Mouse (Mus musculus): ENCODE data around the gene Tmem186. TPM values are rescaled to one million over a fixed set of nuclear protein-coding genes. Genes with fewer than 3 reads are reported as not detected.

The Tmem186 gene
- polyA plus RNA-seq, 2 experiments = 13.0 to 17.4 TPM

DNA sequence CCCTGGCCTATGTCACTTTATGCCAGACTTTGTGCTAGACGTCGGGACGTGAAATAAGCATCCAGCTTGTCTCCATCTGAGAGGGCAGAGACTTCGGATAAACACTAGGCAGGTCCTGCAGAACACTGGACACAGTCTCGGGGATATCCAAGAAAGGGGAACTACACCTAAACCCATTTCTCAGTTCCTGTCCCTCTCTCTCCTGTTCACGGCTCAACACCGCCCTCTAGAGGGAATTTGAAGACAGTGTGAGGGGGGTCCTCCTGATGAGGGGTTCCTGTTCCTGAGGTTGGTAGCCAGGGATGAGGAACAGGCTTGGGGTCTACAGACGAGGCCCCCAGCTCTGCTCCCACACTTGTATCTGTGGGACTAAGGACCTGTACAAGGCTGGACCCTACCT is 36.7 kb upstream of the Tmem186 start:
- Histone ChIP-seq H3K36me3 (ENCODE audit: control insufficient read depth, insufficient read depth, low read length) (no peaks in the 10 kb centered on the region), H3K9me3 (ENCODE audit: control insufficient read depth, low read length) (no peaks in the 10 kb centered on the region), H3K4me2 (replicated peaks; ENCODE audit: low read depth, low read length, severe bottlenecking) (no peak overlapping the region), H3K27me3 (ENCODE audit: control insufficient read depth, insufficient read depth, low read length) (no peaks in the 10 kb centered on the region), H3K4me1 (ENCODE audit: control insufficient read depth, insufficient read depth, low read length) (peaks cover 13% of the 10 kb centered on the region), H3K9ac (ENCODE audit: low read depth, low read length, severe bottlenecking) (no peak overlapping the region), H3K27ac (replicated peaks; ENCODE audit: low read depth, low read length) (no peak overlapping the region), H3K4me3 (replicated peaks; ENCODE audit: low read length) (no peak overlapping the region)
- DNase-seq (ENCODE audit: low spot score) = peak; percentile 38
- WGBS = 5% methylated on average over 8 of the region's 8 CpGs
- ATAC-seq (ENCODE audit: low FRiP score, low read depth) = 0 out of 2 replicates have a peak, but pooled peaks have one; percentile 2
- TF ChIP-seq POLR2A (IDR thresholded peaks at IDR 0.05; ENCODE audit: borderline replicate concordance, extremely low read depth, insufficient read depth, insufficient read length) = no peak

DNA sequence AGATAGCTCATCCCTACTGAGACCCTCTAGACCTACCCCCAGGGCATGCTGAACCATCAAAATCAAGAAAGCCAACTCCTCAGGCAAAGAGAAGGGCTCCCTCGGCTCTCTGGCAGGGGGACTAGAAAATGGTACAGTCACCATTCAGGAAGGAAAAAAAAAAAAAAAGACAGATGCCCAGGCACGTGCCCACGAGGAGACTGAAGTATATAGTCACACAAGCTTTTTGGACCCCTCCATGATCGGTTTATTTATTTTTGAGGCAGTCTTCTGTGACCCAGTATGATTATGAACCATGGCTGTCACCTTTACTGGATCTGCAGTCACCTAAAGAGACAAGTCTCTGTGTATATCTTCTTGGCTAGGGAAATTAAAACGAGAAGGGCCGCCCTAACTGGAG is 35.8 kb upstream of the Tmem186 start:
- DNase-seq (ENCODE audit: low spot score) (no peak), ATAC-seq (ENCODE audit: low FRiP score, low read depth) (no peak)
- Histone ChIP-seq H3K27ac (replicated peaks; ENCODE audit: low read depth, low read length) (no peak overlapping the region), H3K4me1 (ENCODE audit: control insufficient read depth, insufficient read depth, low read length) (peaks cover 13% of the 10 kb centered on the region), H3K9ac (ENCODE audit: low read depth, low read length, severe bottlenecking) (no peak overlapping the region), H3K4me3 (replicated peaks; ENCODE audit: low read length) (no peak overlapping the region), H3K27me3 (ENCODE audit: control insufficient read depth, insufficient read depth, low read length) (no peaks in the 10 kb centered on the region), H3K9me3 (ENCODE audit: control insufficient read depth, low read length) (no peaks in the 10 kb centered on the region), H3K36me3 (ENCODE audit: control insufficient read depth, insufficient read depth, low read length) (no peaks in the 10 kb centered on the region), H3K4me2 (replicated peaks; ENCODE audit: low read depth, low read length, severe bottlenecking) (no peak overlapping the region)
- 64% methylated on average over 6 of the region's 6 CpGs for WGBS
- no peak for TF ChIP-seq POLR2A (IDR thresholded peaks at IDR 0.05; ENCODE audit: borderline replicate concordance, extremely low read depth, insufficient read depth, insufficient read length)

DNA sequence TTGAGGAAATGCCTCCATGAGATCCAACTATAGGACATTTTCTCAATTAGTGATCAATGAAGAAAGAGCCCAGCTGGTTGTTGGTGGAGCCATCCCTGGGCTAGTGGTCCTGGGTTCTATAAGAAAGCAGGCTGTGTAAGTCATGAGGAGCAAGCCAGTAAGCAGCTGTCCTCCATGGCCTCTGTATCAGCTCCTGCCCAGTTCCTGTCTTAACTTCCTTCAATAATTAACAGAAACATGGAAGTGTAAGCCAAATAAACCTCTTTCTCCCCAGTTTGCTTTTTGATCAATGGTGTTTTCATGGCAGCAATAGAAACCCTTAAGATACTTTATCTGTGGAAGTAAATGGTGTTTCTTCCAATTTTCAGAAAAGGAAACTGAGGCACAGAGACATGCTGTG is 35.3 kb upstream of the Tmem186 start:
- no peak for TF ChIP-seq POLR2A (IDR thresholded peaks at IDR 0.05; ENCODE audit: borderline replicate concordance, extremely low read depth, insufficient read depth, insufficient read length)
- Histone ChIP-seq H3K36me3 (ENCODE audit: control insufficient read depth, insufficient read depth, low read length) (no peaks in the 10 kb centered on the region), H3K9ac (ENCODE audit: low read depth, low read length, severe bottlenecking) (no peak overlapping the region), H3K27me3 (ENCODE audit: control insufficient read depth, insufficient read depth, low read length) (no peaks in the 10 kb centered on the region), H3K4me2 (replicated peaks; ENCODE audit: low read depth, low read length, severe bottlenecking) (no peak overlapping the region; the same call in 1 of the 2 replicates), H3K4me1 (ENCODE audit: control insufficient read depth, insufficient read depth, low read length) (peaks cover 13% of the 10 kb centered on the region), H3K4me3 (replicated peaks; ENCODE audit: low read length) (no peak overlapping the region), H3K9me3 (ENCODE audit: control insufficient read depth, low read length) (no peaks in the 10 kb centered on the region), H3K27ac (replicated peaks; ENCODE audit: low read depth, low read length) (no peak overlapping the region)
- no peak for DNase-seq (ENCODE audit: low spot score)
- ATAC-seq (ENCODE audit: low FRiP score, low read depth) = no peak

DNA sequence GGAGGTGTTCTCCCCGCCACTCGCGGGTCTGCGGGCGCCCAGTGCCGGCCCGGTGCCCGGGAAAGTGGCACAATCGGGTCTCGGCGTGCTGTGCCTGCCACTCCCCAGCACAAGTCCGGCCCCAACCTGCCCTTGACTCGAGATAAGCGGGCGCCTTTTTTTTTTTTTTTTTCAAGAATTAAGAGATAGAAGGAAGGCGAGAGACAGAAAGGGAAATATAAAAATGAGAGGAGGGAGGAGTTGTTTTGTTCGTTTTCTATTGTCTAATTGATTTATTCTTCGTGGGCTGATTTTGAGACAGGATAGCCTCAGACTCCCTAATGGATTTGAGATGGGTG is 34.8 kb upstream of the Tmem186 start:
- no peaks in the 10 kb centered on the region for H3K36me3 ChIP-seq (ENCODE audit: control insufficient read depth, insufficient read depth, low read length)
- DNase-seq (ENCODE audit: low spot score) = no peak
- 0% methylated on average over 18 of the region's 18 CpGs for WGBS

DNA sequence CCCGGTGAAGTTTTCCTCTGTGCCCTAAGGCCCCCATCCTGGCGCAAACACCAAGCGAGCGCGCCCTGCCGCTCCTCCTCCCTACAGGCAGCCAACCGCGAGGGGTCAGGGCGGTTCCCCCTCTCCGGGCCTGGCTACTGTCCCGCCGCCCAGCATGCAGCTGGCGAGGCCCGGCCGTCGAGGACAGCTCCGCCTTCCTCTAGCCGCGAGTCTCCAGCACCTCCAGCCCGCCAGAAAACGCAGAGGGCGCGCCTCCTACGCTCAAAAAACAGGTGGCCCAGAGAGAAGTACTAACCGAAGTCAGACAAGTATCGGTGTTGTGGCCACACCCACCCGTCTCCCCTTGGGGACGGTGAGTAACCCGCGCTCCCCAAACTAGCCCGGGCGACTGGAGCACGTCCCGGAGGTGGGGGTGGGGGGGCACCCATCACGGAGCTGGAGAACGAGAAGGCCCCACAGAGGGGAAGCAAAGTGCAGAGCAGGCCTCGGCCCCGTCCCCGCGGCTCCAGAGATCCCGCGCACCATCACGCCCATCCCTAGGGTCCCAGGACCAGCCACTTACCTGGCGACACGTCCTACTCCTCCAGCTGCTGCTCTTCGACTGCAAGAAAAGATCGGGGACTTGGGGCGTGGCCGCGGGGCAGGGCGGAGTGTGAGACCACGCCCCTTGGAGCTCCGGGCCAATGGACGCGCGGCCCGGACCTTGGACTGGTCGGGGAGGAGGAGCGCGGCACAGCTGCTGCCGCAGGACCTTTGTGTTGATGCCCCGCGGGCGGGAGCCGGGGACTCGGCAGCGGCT is 34.2 kb upstream of the Tmem186 start, which contains the start of gene Carhsp1:
Gene Carhsp1, minus strand, starts transcription at position 605 of the 799 bp plus-strand sequence.
- WGBS = under 1% methylated on average over 55 of the region's 67 CpGs
- ATAC-seq (ENCODE audit: low FRiP score, low read depth) = peak; percentile 91
- peak; percentile 87; the same call in 1 of the 2 replicates for TF ChIP-seq POLR2A (IDR thresholded peaks at IDR 0.05; ENCODE audit: borderline replicate concordance, extremely low read depth, insufficient read depth, insufficient read length)

More for the DNA sequence above, 34.8 kb upstream of the Tmem186 start:
- H3K9me3 ChIP-seq (ENCODE audit: control insufficient read depth, low read length) = no peaks in the 10 kb centered on the region
- H3K9ac ChIP-seq (ENCODE audit: low read depth, low read length, severe bottlenecking) = peak overlapping the region; percentile 64
- H3K4me1 ChIP-seq (ENCODE audit: control insufficient read depth, insufficient read depth, low read length) = peaks cover 13% of the 10 kb centered on the region
- peak overlapping the region; percentile 79 for H3K4me2 ChIP-seq (replicated peaks; ENCODE audit: low read depth, low read length, severe bottlenecking)
- no peak for TF ChIP-seq POLR2A (IDR thresholded peaks at IDR 0.05; ENCODE audit: borderline replicate concordance, extremely low read depth, insufficient read depth, insufficient read length)
- H3K27ac ChIP-seq (replicated peaks; ENCODE audit: low read depth, low read length) = no peak overlapping the region
- no peaks in the 10 kb centered on the region for H3K27me3 ChIP-seq (ENCODE audit: control insufficient read depth, insufficient read depth, low read length)
- H3K4me3 ChIP-seq (replicated peaks; ENCODE audit: low read length) = peak overlapping the region; percentile 61
- ATAC-seq (ENCODE audit: low FRiP score, low read depth) = no peak

More for the DNA sequence above, 34.2 kb upstream of the Tmem186 start, which contains the start of gene Carhsp1:
- Histone ChIP-seq H3K27ac (replicated peaks; ENCODE audit: low read depth, low read length) (peak within 1 kb of the TSS; percentile 64), H3K4me1 (ENCODE audit: control insufficient read depth, insufficient read depth, low read length) (peaks cover 13% of the 10 kb centered on the region), H3K27me3 (ENCODE audit: control insufficient read depth, insufficient read depth, low read length) (no peaks in the 10 kb centered on the region), H3K4me2 (replicated peaks; ENCODE audit: low read depth, low read length, severe bottlenecking) (peak within 1 kb of the TSS; percentile 79), H3K4me3 (replicated peaks; ENCODE audit: low read length) (peak within 1 kb of the TSS; percentile 61), H3K9me3 (ENCODE audit: control insufficient read depth, low read length) (no peaks in the 10 kb centered on the region), H3K36me3 (ENCODE audit: control insufficient read depth, insufficient read depth, low read length) (no peaks in the 10 kb centered on the region), H3K9ac (ENCODE audit: low read depth, low read length, severe bottlenecking) (peak within 1 kb of the TSS; percentile 64)
- peak; percentile 95 for DNase-seq (ENCODE audit: low spot score)
